Mouse (Mus musculus): Measurements from ENCODE around the gene Gemin5. TPM values are rescaled to one million over a fixed set of nuclear protein-coding genes. Genes with fewer than 3 reads are reported as not detected.

Gene Gemin5
- polyA plus RNA-seq, 1 experiment from 2014 or later, result 11.6 TPM

DNA sequence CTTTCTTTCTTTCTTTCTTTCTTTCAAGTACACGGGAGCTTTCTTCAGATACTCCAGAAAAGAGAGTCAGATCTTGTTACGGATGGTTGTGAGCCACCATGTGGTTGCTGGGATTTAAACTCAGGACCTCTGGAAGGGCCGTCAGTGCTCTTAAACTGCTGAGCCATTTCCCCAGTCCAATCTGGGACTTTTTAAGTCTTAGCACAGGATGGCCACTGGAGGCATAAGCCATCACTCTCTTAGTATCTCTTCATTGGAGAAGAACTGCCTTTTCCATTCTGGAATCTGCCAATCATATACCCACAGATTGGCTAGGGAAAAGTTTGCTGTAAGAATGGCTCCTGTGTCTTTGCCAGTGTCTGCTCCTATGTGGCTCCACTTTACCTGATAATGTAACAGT, 61.3 kb downstream of the Gemin5 start:
- Histone ChIP-seq H3K4me3 (replicated peaks; ENCODE audit: low read depth, low read length) (no peak overlapping the region), H3K27me3 (ENCODE audit: insufficient read depth, low read length) (no peaks in the 10 kb centered on the region), H3K9ac (ENCODE audit: low read depth, low read length) (no peak overlapping the region), H3K4me2 (ENCODE audit: low read length) (no peak overlapping the region), H3K36me3 (ENCODE audit: insufficient read depth, low read length) (peaks cover 14% of the 10 kb centered on the region; the same call in 1 of the 2 replicates), H3K27ac (no peak overlapping the region), H3K9me3 (replicated peaks; ENCODE audit: low read length) (no peaks in the 10 kb centered on the region), H3K4me1 (replicated peaks; ENCODE audit: insufficient read depth, low read length) (no peaks in the 10 kb centered on the region; the same call in 1 of the 2 replicates)
- peak; percentile 52 for DNase-seq (ENCODE audit: low spot score)
- 32% methylated on average over 3 of the region's 3 CpGs for WGBS
- no peak for ATAC-seq (replicated peaks; ENCODE audit: low FRiP score, low read depth)
- peak; percentile 38; the same call in 1 of the 2 replicates for TF ChIP-seq CTCF (IDR thresholded peaks at IDR 0.05; ENCODE audit: low read depth)

DNA sequence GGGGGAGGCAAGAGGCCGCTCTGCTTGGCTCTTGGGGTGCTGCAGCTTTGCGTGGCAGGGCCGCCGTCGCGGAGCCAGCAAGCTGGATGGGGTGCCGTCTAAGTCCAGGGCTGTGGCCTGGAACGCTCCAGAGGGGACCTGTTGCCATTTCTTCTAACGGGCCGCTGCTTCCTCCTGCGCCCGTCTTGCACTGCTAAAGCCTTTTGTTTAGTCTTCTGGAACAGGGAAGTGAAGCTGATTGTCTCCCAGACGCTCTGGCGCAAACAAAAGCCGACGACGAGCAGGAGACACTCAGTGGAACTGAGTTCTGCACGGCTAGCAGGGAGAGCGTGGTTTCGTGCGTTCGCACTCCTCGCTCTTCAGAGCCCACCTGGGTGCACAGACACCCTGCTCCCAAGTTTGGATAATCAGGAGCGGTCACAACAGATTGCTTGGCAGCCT, 64.0 kb downstream of the Gemin5 start:
- ATAC-seq (replicated peaks; ENCODE audit: low FRiP score, low read depth) (peak; percentile 17; the same call in 1 of the 2 replicates), DNase-seq (ENCODE audit: low spot score) (peak; percentile 61)
- H3K4me3 ChIP-seq (replicated peaks; ENCODE audit: low read depth, low read length), result peak overlapping the region; percentile 70
- H3K9ac ChIP-seq (ENCODE audit: low read depth, low read length), result peak overlapping the region; percentile 80
- no peaks in the 10 kb centered on the region for H3K27me3 ChIP-seq (ENCODE audit: insufficient read depth, low read length)
- TF ChIP-seq CTCF (IDR thresholded peaks at IDR 0.05; ENCODE audit: low read depth), result no peak
- no peaks in the 10 kb centered on the region for H3K9me3 ChIP-seq (replicated peaks; ENCODE audit: low read length)
- no peaks in the 10 kb centered on the region; the same call in 1 of the 2 replicates for H3K4me1 ChIP-seq (replicated peaks; ENCODE audit: insufficient read depth, low read length)
- H3K4me2 ChIP-seq (ENCODE audit: low read length), result peak overlapping the region; percentile 56
- WGBS, result 0% methylated on average over 23 of the region's 24 CpGs
- H3K27ac ChIP-seq, result peak overlapping the region; percentile 91
- no peaks in the 10 kb centered on the region for H3K36me3 ChIP-seq (ENCODE audit: insufficient read depth, low read length)

DNA sequence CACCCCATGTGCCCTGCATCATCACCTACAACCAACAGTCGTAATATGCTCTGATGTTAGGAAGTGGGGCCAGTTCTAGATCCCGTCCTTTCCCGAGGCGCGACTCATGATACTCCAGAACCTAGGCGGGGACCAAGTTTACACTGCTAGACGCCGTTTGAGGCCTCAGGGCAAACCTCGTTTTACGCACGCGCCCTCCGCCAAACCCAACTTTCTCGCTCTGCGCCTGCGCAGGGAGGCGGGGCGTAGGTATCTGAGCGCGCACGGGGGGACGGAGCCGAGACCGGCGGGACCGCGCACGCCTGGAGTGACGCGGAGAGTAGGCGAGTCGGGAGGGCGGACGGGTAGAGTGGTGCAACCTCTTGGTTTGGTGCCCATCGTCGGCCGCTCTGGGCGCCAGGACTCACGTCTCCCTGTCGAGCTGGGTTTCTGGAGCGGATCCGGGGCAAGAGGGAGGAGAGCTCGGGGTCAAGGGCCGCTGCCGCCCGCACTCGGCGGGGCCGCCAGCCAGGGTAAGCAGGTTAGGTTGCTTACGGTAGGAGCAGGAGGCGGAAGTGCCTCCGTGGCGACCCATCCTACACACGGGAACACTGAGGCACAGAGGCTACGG, 64.5 kb downstream of the Gemin5 start, which contains the start of gene Cnot8:
Gene Cnot8 (plus strand): TSS at position 457 of the 610 bp plus-strand sequence.
- 0 out of 2 replicates have a peak, but pooled peaks have one; percentile 2 for TF ChIP-seq CTCF (IDR thresholded peaks at IDR 0.05; ENCODE audit: low read depth)
- peak; percentile 97 for ATAC-seq (replicated peaks; ENCODE audit: low FRiP score, low read depth)
- Histone ChIP-seq H3K36me3 (ENCODE audit: insufficient read depth, low read length) (no peaks in the 10 kb centered on the region), H3K4me1 (replicated peaks; ENCODE audit: insufficient read depth, low read length) (no peaks in the 10 kb centered on the region; the same call in 1 of the 2 replicates), H3K9ac (ENCODE audit: low read depth, low read length) (peak within 1 kb of the TSS; percentile 80), H3K27me3 (ENCODE audit: insufficient read depth, low read length) (no peaks in the 10 kb centered on the region), H3K4me3 (replicated peaks; ENCODE audit: low read depth, low read length) (peak within 1 kb of the TSS; percentile 70), H3K27ac (peak within 1 kb of the TSS; percentile 91), H3K4me2 (ENCODE audit: low read length) (peak within 1 kb of the TSS; percentile 56), H3K9me3 (replicated peaks; ENCODE audit: low read length) (no peaks in the 10 kb centered on the region)
- under 1% methylated on average over 54 of the region's 55 CpGs for WGBS
- peak; percentile 99 for DNase-seq (ENCODE audit: low spot score)

DNA sequence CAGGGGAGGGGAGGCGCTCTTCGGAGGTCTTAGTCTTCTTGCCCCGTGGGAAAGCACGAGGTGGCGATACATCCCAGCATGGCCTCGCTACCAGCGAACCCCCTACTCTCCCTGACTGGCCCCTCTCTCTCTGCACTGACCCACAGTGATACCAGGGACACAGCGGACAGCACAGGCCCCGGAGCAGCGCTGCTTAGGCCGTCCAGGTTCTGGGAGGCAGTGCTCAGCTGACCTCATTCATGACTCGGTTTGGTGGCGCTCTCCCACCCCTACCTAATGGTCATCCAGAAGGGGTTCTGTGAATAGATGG, 65.0 kb downstream of the Gemin5 start:
- peak overlapping the region; percentile 34 for H3K4me2 ChIP-seq (ENCODE audit: low read length)
- 56% methylated on average over 13 of the region's 13 CpGs for WGBS
- 0 out of 2 replicates have a peak overlapping the region, but pooled peaks have one; percentile 39 for H3K27ac ChIP-seq
- H3K27me3 ChIP-seq (ENCODE audit: insufficient read depth, low read length), result no peaks in the 10 kb centered on the region
- peak; percentile 45 for ATAC-seq (replicated peaks; ENCODE audit: low FRiP score, low read depth)
- H3K36me3 ChIP-seq (ENCODE audit: insufficient read depth, low read length), result no peaks in the 10 kb centered on the region
- no peak overlapping the region for H3K4me3 ChIP-seq (replicated peaks; ENCODE audit: low read depth, low read length)
- no peaks in the 10 kb centered on the region; the same call in 1 of the 2 replicates for H3K4me1 ChIP-seq (replicated peaks; ENCODE audit: insufficient read depth, low read length)
- H3K9ac ChIP-seq (ENCODE audit: low read depth, low read length), result peak overlapping the region; percentile 38; the same call in 1 of the 2 replicates
- no peak for DNase-seq (ENCODE audit: low spot score)
- TF ChIP-seq CTCF (IDR thresholded peaks at IDR 0.05; ENCODE audit: low read depth), result no peak
- no peaks in the 10 kb centered on the region for H3K9me3 ChIP-seq (replicated peaks; ENCODE audit: low read length)

DNA sequence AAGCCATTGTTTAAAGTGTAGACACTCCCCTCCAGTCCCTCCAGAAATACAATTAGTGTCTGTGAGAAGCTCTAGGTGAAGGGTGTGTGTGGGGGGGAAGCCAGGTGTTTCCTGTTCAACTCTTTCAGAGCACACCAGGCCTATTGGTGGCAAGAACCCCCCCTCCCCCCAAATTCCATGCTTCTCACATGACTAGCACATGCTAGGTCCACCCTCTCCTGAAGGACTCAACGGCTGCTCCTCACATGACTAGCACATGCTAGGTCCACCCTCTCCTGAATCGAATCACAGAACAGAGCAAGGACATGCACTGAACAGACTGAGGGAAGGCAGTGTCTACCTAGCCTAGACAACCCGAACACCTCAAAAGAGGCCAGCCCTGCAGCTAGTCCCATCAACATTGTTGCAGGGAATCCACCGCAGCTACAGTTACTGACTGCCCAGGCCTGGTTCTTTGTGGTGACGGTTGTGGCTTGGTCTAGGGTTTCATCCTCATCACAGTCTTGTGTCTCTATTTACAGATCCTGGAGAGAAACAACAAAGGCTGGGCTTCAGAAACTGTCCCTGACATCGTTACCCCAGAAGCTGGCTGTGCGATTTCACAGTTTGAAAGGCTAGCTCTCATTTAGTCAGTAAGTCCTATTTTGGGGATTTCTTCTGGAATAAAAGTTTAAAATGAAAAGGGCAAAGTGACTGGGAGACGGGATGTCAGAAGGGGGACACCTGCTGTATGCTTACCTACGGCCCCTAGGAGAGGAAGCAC, 65.6 kb downstream of the Gemin5 start:
- Histone ChIP-seq H3K4me2 (ENCODE audit: low read length) (no peak overlapping the region), H3K36me3 (ENCODE audit: insufficient read depth, low read length) (no peaks in the 10 kb centered on the region), H3K27ac (0 out of 2 replicates have a peak overlapping the region, but pooled peaks have one; percentile 39), H3K9me3 (replicated peaks; ENCODE audit: low read length) (no peaks in the 10 kb centered on the region), H3K27me3 (ENCODE audit: insufficient read depth, low read length) (no peaks in the 10 kb centered on the region), H3K9ac (ENCODE audit: low read depth, low read length) (no peak overlapping the region), H3K4me3 (replicated peaks; ENCODE audit: low read depth, low read length) (no peak overlapping the region), H3K4me1 (replicated peaks; ENCODE audit: insufficient read depth, low read length) (no peaks in the 10 kb centered on the region; the same call in 1 of the 2 replicates)
- ATAC-seq (replicated peaks; ENCODE audit: low FRiP score, low read depth), result no peak
- WGBS, result 83% methylated on average over 9 of the region's 9 CpGs
- TF ChIP-seq CTCF (IDR thresholded peaks at IDR 0.05; ENCODE audit: low read depth), result no peak
- no peak for DNase-seq (ENCODE audit: low spot score)

DNA sequence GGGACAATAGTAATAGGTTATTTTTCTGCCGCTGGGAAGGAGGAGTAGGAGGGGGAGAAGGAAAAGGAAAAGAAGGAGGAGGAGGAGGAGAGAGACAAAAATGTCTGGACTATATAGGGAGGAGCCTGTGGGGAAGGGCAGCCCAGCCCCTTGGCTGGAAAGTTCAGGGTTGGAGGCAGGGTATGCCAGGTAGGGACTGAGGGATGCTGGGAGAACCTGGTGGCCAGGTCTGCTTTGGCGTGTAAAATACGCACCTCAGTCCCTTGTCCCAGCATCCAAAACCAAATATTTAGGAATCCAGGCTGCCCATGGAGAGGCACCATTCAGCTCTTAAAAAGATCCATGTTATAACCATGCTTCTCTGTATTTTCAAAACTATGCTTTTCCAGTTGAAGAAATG, 66.2 kb downstream of the Gemin5 start:
- H3K27ac ChIP-seq, result no peak overlapping the region
- WGBS, result 74% methylated on average over 3 of the region's 3 CpGs
- no peaks in the 10 kb centered on the region for H3K9me3 ChIP-seq (replicated peaks; ENCODE audit: low read length)
- H3K4me2 ChIP-seq (ENCODE audit: low read length), result no peak overlapping the region
- TF ChIP-seq CTCF (IDR thresholded peaks at IDR 0.05; ENCODE audit: low read depth), result no peak
- H3K27me3 ChIP-seq (ENCODE audit: insufficient read depth, low read length), result no peaks in the 10 kb centered on the region
- DNase-seq (ENCODE audit: low spot score) (no peak), ATAC-seq (replicated peaks; ENCODE audit: low FRiP score, low read depth) (no peak)
- no peak overlapping the region for H3K4me3 ChIP-seq (replicated peaks; ENCODE audit: low read depth, low read length)
- no peaks in the 10 kb centered on the region for H3K4me1 ChIP-seq (replicated peaks; ENCODE audit: insufficient read depth, low read length)
- H3K36me3 ChIP-seq (ENCODE audit: insufficient read depth, low read length), result no peaks in the 10 kb centered on the region
- H3K9ac ChIP-seq (ENCODE audit: low read depth, low read length), result no peak overlapping the region

All from kidney, postnatal 0 days (tissue).